Mouse (Mus musculus) ovary, postnatal 36 days (tissue): ENCODE results near the gene Hist1h3d.
"Not testable (repeated sequence)": the region's sequence is repeated elsewhere in the genome, so short reads cannot be mapped to it uniquely, and the experiment has no call there.

ENCODE experiments used
- DNase-seq: peaks from one replicate; pipeline ENCODE4 v3.0.0; 2022; ENCODE audit warnings: low spot score, mixed read lengths

The Hist1h3d gene

GRCm38 (mm10) chr13:23542225-23542980, 33.2 kb upstream of the Hist1h3d start:
- DNase-seq: not testable (repeated sequence)

- DNase-seq: peak; percentile 66
Observed at GRCm38 (mm10) chr13:23542999-23543607, 32.5 kb upstream of the Hist1h3d start, which contains the start of gene Hist1h2bh. Gene Hist1h2bh (minus strand): TSS chr13:23543392.

- peak; percentile 69 for DNase-seq
Observed at GRCm38 (mm10) chr13:23543965-23544786, 31.4 kb upstream of the Hist1h3d start, which contains the start of gene Hist1h3f. Gene Hist1h3f (plus strand): TSS chr13:23544052.

- DNase-seq: not testable (repeated sequence)
Observed at GRCm38 (mm10) chr13:23544787-23545120, 30.8 kb upstream of the Hist1h3d start.

GRCm38 (mm10) chr13:23546694-23547093, 28.9 kb upstream of the Hist1h3d start:
- DNase-seq: no peak

- DNase-seq: no peak
Observed at GRCm38 (mm10) chr13:23550761-23551145, 24.8 kb upstream of the Hist1h3d start.

- DNase-seq: peak; percentile 80
Observed at GRCm38 (mm10) chr13:23551146-23551834, 24.3 kb upstream of the Hist1h3d start, which contains the start of gene Hist1h4f. Gene Hist1h4f (minus strand): TSS chr13:23551648.

- DNase-seq: no peak
Observed at GRCm38 (mm10) chr13:23551931-23552914, 23.3 kb upstream of the Hist1h3d start.

- no peak for DNase-seq
Observed at GRCm38 (mm10) chr13:23552962-23553361, 22.6 kb upstream of the Hist1h3d start, which contains the start of gene Hist1h1d. Gene Hist1h1d (plus strand): TSS chr13:23553262.

- no peak for DNase-seq
Observed at GRCm38 (mm10) chr13:23554393-23554792, 21.2 kb upstream of the Hist1h3d start.

GRCm38 (mm10) chr13:23554925-23555838, 20.4 kb upstream of the Hist1h3d start:
- peak; percentile 80 for DNase-seq

GRCm38 (mm10) chr13:23555839-23556416, 19.6 kb upstream of the Hist1h3d start:
- peak; percentile 47 for DNase-seq

- DNase-seq: no peak
Observed at GRCm38 (mm10) chr13:23556906-23557305, 18.7 kb upstream of the Hist1h3d start.

- DNase-seq: not testable (repeated sequence)
Observed at GRCm38 (mm10) chr13:23560699-23561098, 14.9 kb upstream of the Hist1h3d start.

- not testable (repeated sequence) for DNase-seq
Observed at GRCm38 (mm10) chr13:23561531-23561882, 14.1 kb upstream of the Hist1h3d start.

- DNase-seq: peak; percentile 91
Observed at GRCm38 (mm10) chr13:23561883-23562659, 13.5 kb upstream of the Hist1h3d start, which contains the start of gene Hist1h3e. Gene Hist1h3e (minus strand): TSS chr13:23562369.

- DNase-seq: no peak
Observed at GRCm38 (mm10) chr13:23562699-23563462, 12.7 kb upstream of the Hist1h3d start.
